Mouse (Mus musculus) E14TG2a.4 (cell line): ENCODE results near the gene Fjx1.

Experiments used
- H3K27me3 ChIP-seq: 2 replicates; pipeline ENCODE4 v1.6.1; 2014; ENCODE audit warnings: low read length, control low read depth; ENCODE audit not compliant: insufficient read depth
- H3K36me3 ChIP-seq: 2 replicates; pipeline ENCODE4 v1.6.1; 2014; ENCODE audit warnings: low read length, control low read depth; ENCODE audit not compliant: insufficient read depth
- H3K4me1 ChIP-seq: replicated peaks from 2 replicates; pipeline ENCODE4 v1.6.1; 2014; ENCODE audit warnings: low read depth, low read length, control low read depth
- H3K4me3 ChIP-seq: replicated peaks from 2 replicates; pipeline ENCODE4 v1.5.1; 2014; ENCODE audit warnings: mild to moderate bottlenecking, low read length
- H3K9me3 ChIP-seq: 2 replicates; pipeline ENCODE4 v1.6.1; 2014; ENCODE audit warnings: low read length, control low read depth
- CTCF ChIP-seq: conservative IDR thresholded peaks from 2 replicates; pipeline ENCODE4 v1.5.1; 2014; ENCODE audit warnings: low read length
- NANOG ChIP-seq: IDR thresholded peaks from 2 replicates; pipeline ENCODE4 v1.6.1; 2014; ENCODE audit warnings: borderline replicate concordance, low read length, mixed read lengths
- POU5F1 ChIP-seq: IDR thresholded peaks from 2 replicates; pipeline ENCODE4 v1.6.1; 2014; ENCODE audit warnings: low read length, borderline replicate concordance

Gene Fjx1

GRCm38 (mm10) chr2:102455126-102455525, 2.8 kb upstream of the Fjx1 start:
- Histone ChIP-seq H3K4me3 (no peak overlapping the region), H3K36me3 (no peaks in the 10 kb centered on the region), H3K27me3 (peaks cover 40% of the 10 kb centered on the region), H3K4me1 (peaks cover 13% of the 10 kb centered on the region), H3K9me3 (no peaks in the 10 kb centered on the region)
- TF ChIP-seq CTCF (no peak), POU5F1 (no peak), NANOG (no peak)

DNA sequence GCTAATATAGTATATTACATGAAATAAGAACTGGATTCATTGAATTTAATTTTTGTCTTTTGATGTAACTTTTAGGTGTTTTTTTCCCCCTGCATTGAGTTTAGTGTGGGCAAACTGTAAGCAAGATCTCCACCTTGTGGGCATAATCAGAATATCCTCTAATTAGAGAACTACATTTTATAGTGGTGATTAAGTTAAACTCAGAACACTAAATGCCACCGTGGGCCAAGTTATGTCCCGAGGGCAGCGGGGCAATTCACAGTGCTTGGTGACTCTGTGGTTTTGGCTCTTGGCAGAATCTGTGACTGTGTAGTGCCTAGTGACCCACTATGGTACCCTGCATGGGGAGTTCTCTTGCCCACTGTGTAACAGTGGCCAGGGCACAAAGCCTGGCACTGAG, 1.1 kb upstream of the Fjx1 start:
- H3K4me3 ChIP-seq = no peak overlapping the region
- H3K4me1 ChIP-seq = peaks cover 25% of the 10 kb centered on the region
- H3K36me3 ChIP-seq = no peaks in the 10 kb centered on the region
- TF ChIP-seq NANOG (no peak), CTCF (peak; percentile 24; the same call in 1 of the 2 replicates)
- peaks cover 50% of the 10 kb centered on the region for H3K27me3 ChIP-seq
- H3K9me3 ChIP-seq = no peaks in the 10 kb centered on the region

- TF ChIP-seq CTCF = no peak
- no peak for TF ChIP-seq NANOG
- TF ChIP-seq POU5F1 = no peak
- Histone ChIP-seq H3K4me1 (peaks cover 25% of the 10 kb centered on the region), H3K4me3 (peak overlapping the region; percentile 89), H3K9me3 (no peaks in the 10 kb centered on the region), H3K36me3 (no peaks in the 10 kb centered on the region), H3K27me3 (peaks cover 54% of the 10 kb centered on the region)
Observed at GRCm38 (mm10) chr2:102450761-102451670, 1.3 kb downstream of the Fjx1 start.

DNA sequence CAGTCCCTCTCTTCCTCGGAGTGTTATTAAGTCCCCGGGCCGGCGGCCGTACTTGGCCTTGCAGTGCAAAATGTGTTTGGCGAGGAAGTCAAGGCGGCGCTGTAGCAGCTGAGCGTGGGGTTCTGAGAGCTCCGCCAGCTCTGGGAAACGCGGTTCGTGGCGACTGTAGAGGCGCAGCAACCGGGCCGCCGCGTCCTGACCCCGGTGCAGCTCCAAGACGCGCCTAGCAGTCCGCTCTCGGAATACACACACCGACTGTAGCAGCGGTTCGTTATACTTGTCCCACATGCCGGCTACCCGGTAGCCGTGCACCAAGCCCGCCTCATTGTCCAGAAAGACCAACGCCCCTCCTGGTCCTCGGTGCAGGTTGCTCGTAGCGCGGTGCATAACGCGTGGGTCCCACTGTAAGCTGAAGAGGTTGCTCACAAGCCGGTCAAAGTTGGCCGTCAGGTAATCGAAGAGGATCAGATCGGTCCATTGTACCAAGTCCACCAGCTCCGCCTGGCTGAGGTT, 2.0 kb downstream of the Fjx1 start:
- Histone ChIP-seq H3K9me3 (no peaks in the 10 kb centered on the region), H3K4me3 (peak overlapping the region; percentile 89), H3K27me3 (peaks cover 52% of the 10 kb centered on the region), H3K36me3 (no peaks in the 10 kb centered on the region), H3K4me1 (peaks cover 25% of the 10 kb centered on the region)
- TF ChIP-seq CTCF = no peak
- TF ChIP-seq NANOG = no peak
- no peak for TF ChIP-seq POU5F1

- Histone ChIP-seq H3K36me3 (no peaks in the 10 kb centered on the region), H3K27me3 (peaks cover 52% of the 10 kb centered on the region), H3K9me3 (no peaks in the 10 kb centered on the region), H3K4me3 (peak overlapping the region; percentile 89), H3K4me1 (peaks cover 25% of the 10 kb centered on the region)
- TF ChIP-seq CTCF = no peak
- no peak for TF ChIP-seq NANOG
- no peak for TF ChIP-seq POU5F1
Observed at GRCm38 (mm10) chr2:102449630-102450247, 2.6 kb downstream of the Fjx1 start.

- Histone ChIP-seq H3K4me1 (peaks cover 25% of the 10 kb centered on the region), H3K36me3 (no peaks in the 10 kb centered on the region), H3K27me3 (peaks cover 52% of the 10 kb centered on the region), H3K4me3 (no peak overlapping the region), H3K9me3 (no peaks in the 10 kb centered on the region)
- TF ChIP-seq CTCF (no peak), POU5F1 (no peak), NANOG (no peak)
Observed at GRCm38 (mm10) chr2:102449056-102449455, 3.2 kb downstream of the Fjx1 start.

- no peak overlapping the region for H3K4me3 ChIP-seq
- H3K27me3 ChIP-seq = peaks cover 53% of the 10 kb centered on the region
- TF ChIP-seq NANOG (no peak), CTCF (no peak), POU5F1 (no peak)
- peaks cover 25% of the 10 kb centered on the region for H3K4me1 ChIP-seq
- H3K9me3 ChIP-seq = no peaks in the 10 kb centered on the region
- no peaks in the 10 kb centered on the region for H3K36me3 ChIP-seq
Observed at GRCm38 (mm10) chr2:102447831-102448230, 4.5 kb downstream of the Fjx1 start.

DNA sequence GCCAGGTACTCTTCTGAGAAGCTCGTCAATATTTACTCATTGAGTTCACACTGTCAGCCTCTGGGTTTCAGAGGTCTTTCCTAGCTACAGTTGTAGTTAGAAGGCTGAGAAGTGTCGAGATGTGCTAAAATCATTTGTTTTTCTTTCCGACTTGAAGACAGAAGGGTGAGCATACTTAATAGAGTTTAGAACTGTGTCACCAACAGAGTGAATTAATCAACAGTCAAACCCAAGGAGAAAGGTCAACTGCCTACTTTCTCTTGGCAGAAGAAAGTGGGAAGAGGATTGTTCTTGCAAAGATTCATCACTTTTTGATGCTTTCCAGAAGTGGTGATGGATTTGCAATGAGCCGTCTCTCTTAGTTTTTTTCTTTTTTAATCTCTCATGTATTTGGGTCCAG, 5.4 kb downstream of the Fjx1 start:
- no peak overlapping the region for H3K4me3 ChIP-seq
- H3K4me1 ChIP-seq = peaks cover 17% of the 10 kb centered on the region
- TF ChIP-seq CTCF (no peak), POU5F1 (no peak), NANOG (no peak)
- H3K9me3 ChIP-seq = no peaks in the 10 kb centered on the region
- H3K27me3 ChIP-seq = peaks cover 50% of the 10 kb centered on the region
- no peaks in the 10 kb centered on the region for H3K36me3 ChIP-seq
